Mouse (Mus musculus) kidney, adult 2 months (tissue): ENCODE measurements around the gene Nudcd3.

Experiments used
- CTCF ChIP-seq: fragments of 200-500 bp; conservative IDR thresholded peaks from 2 replicates; pipeline ENCODE4 v1.5.1; 2011; ENCODE audit warnings: low read depth, mild to moderate bottlenecking, control low read depth, low read length, moderate library complexity, mixed read lengths; ENCODE audit not compliant: insufficient read depth, insufficient read length
- POLR2A ChIP-seq: fragments of 200-500 bp; IDR thresholded peaks from one replicate; pipeline ENCODE4 v1.6.1; 2011; ENCODE audit warnings: low read depth, low read length, control low read depth

GRCm38 (mm10) chr11:6067160-6067559, 133.1 kb downstream of the Nudcd3 start:
- TF ChIP-seq CTCF = no peak
- TF ChIP-seq POLR2A = no peak
